In the genomic region with DNA sequence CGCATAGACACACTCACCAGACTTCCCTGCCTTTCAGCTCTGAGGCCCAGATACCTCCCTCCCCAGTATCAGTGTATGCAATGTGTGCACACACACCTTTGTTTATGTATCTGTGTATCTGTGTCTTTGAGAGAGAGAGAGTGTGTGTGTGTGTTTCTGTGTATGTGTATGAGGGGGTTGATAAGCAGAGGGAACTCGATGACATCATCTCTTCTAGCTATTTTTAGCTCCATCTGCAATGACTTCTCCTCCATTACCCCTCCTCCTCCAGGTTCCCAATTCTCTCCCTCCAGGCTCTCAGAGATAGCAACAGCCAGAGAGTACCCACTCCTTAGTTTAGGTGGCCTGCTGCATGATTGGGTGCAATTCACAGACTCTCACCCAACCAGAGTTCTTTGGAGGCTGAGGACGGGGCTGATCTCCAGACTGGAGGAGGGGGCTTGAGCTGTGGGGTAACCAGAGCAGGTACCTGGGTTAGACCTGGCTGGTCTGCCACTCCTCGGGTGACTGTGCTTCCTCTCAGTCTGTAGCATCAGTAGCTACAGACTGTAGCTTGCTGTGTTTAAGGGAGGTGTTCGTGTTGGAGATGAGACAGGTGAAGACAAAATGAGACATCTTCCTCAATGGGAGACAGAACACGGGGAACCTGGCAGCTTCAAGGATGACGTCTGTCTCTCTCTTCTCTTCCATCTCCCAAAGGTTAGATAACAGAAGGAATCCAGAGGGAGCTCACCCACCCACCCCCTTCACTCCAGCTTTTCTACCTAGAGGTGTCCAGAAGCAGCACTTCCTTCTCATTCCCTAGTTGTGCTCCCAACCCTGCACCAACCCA, we compare ENCODE assay signal across 10 mouse cellular contexts. TPM values are rescaled to one million over a fixed set of nuclear protein-coding genes. Genes with fewer than 3 reads are reported as not detected.
DNase-seq lines count a peak whose midpoint lies in the region; ATAC-seq and TF ChIP-seq lines count a peak whose summit lies in the region.
"Had no signal": no experiment of that assay in that cellular context is flagged by ENCODE, and none has a peak within 500 bp of the region (broad histone marks: within the 10 kb centered on the region; RNA-seq: fewer than 3 reads in every experiment).

No protein-coding gene starts in this region.

- TF ChIP-seq EP300 in MEL (IDR thresholded peaks at IDR 0.05; ENCODE audit: low read depth in 1 of 2, low read length in 2 of 2): peak in 1 of 2 experiments; percentile 16; a peak in 1 of 4 replicates

- peaks cover 2 to 22% of the 10 kb centered on the region in 2 experiments; a peak in 2 of 4 replicates for H3K4me1 ChIP-seq in MEL (ENCODE audit: control insufficient read depth in 1 of 2, insufficient read depth in 2 of 2, low read length in 2 of 2)
- peaks cover 30% of the 10 kb centered on the region for H3K4me1 ChIP-seq in embryonic facial prominence, embryonic 15.5 days
- H3K4me1 ChIP-seq in intestine, embryonic 16.5 days (ENCODE audit: control insufficient read depth, insufficient read depth, low read length): peaks cover 31% of the 10 kb centered on the region

- H3K27me3 ChIP-seq in MEL (ENCODE audit: control insufficient read depth in 1 of 2, insufficient read depth in 2 of 2, low read length in 2 of 2): no peaks in the 10 kb centered on the region
- H3K27me3 ChIP-seq in embryonic facial prominence, embryonic 15.5 days: no peaks in the 10 kb centered on the region
- no peaks in the 10 kb centered on the region for H3K27me3 ChIP-seq in intestine, embryonic 16.5 days (replicated peaks; ENCODE audit: control insufficient read depth, insufficient read depth, low read length)

- no peak for DNase-seq in gastrocnemius, adult 2 months
- no peak for DNase-seq in gastrocnemius, postnatal 36 days
- DNase-seq in MEL (ENCODE audit: low read depth, low spot score): peak; percentile 64
- no peak for DNase-seq in gastrocnemius, postnatal 10 days
- DNase-seq in urinary bladder, postnatal 14 days (ENCODE audit: low spot score): no peak

- peak overlapping the region; percentile 64 for H3K4me3 ChIP-seq in gastrocnemius, adult 2 months
- H3K4me3 ChIP-seq in MEL (ENCODE audit: control insufficient read depth in 1 of 2, insufficient read depth in 1 of 2, low read depth in 2 of 2, low read length in 2 of 2): no peak overlapping the region
- H3K4me3 ChIP-seq in embryonic facial prominence, embryonic 15.5 days (replicated peaks): no peak overlapping the region
- peak overlapping the region; percentile 6; the same call in 1 of the 2 replicates for H3K4me3 ChIP-seq in intestine, embryonic 16.5 days (ENCODE audit: low read length)

- TF ChIP-seq CTCF in gastrocnemius, adult 2 months (IDR thresholded peaks at IDR 0.05): no peak
- TF ChIP-seq CTCF in MEL (IDR thresholded peaks at IDR 0.05 in 2 of 3, conservative IDR thresholded peaks at IDR 0.05 in 1 of 3; ENCODE audit: control insufficient read depth in 1 of 3, insufficient read depth in 1 of 3, low read depth in 2 of 3, low read length in 3 of 3, poor library complexity in 1 of 3, severe bottlenecking in 1 of 3): no peak

- H3K27ac ChIP-seq in gastrocnemius, adult 2 months: peak overlapping the region; percentile 87
- H3K27ac ChIP-seq in MEL (ENCODE audit: control insufficient read depth, low read depth, low read length): no peak overlapping the region
- H3K27ac ChIP-seq in embryonic facial prominence, embryonic 15.5 days (replicated peaks): peak overlapping the region; percentile 79
- peak overlapping the region; percentile 80 for H3K27ac ChIP-seq in intestine, embryonic 16.5 days (ENCODE audit: low read length)

- H3K79me2 ChIP-seq in MEL (ENCODE audit: control insufficient read depth, insufficient read depth, low read length, poor library complexity): no peaks in the 10 kb centered on the region

- H3K9ac ChIP-seq in MEL (ENCODE audit: control insufficient read depth, low read depth, low read length, poor library complexity, severe bottlenecking): no peak overlapping the region
- no peak overlapping the region for H3K9ac ChIP-seq in embryonic facial prominence, embryonic 15.5 days
- H3K9ac ChIP-seq in intestine, embryonic 16.5 days (ENCODE audit: low read depth, low read length): peak overlapping the region; percentile 59

- H3K4me2 ChIP-seq in embryonic facial prominence, embryonic 15.5 days (replicated peaks): peak overlapping the region; percentile 46
- peak overlapping the region; percentile 49 for H3K4me2 ChIP-seq in intestine, embryonic 16.5 days (ENCODE audit: low read depth, low read length)

- no peak for TF ChIP-seq RAD21 in MEL (IDR thresholded peaks at IDR 0.05; ENCODE audit: low read depth, low read length)

- no peak for TF ChIP-seq POLR2A in MEL (IDR thresholded peaks at IDR 0.05; ENCODE audit: control insufficient read depth in 1 of 2, insufficient read depth in 1 of 2, low read depth in 1 of 2, low read length in 2 of 2, poor library complexity in 1 of 2)

- intact Hi-C loops in gastrocnemius, adult 2 months (cut with DNase I): no loop called here
- intact Hi-C loops in gastrocnemius, postnatal 36 days (cut with DNase I): loop anchor here (5.0 kb wide), 1 partner anchor 41 kb away; no protein-coding TSS in a partner anchor

- H3K36me3 ChIP-seq in MEL (ENCODE audit: control insufficient read depth in 1 of 2, insufficient read depth in 2 of 2, low read length in 2 of 2): peaks cover 0 to 12% of the 10 kb centered on the region in 2 experiments; a peak in 2 of 4 replicates
- no peaks in the 10 kb centered on the region for H3K36me3 ChIP-seq in embryonic facial prominence, embryonic 15.5 days
- H3K36me3 ChIP-seq in intestine, embryonic 16.5 days (ENCODE audit: control insufficient read depth, insufficient read depth, low read length): no peaks in the 10 kb centered on the region

- no peak; the same call in 1 of the 2 replicates for ATAC-seq in embryonic facial prominence, embryonic 15.5 days (ENCODE audit: insufficient number of reproducible peaks, low FRiP score, low TSS enrichment, low read depth)
- ATAC-seq in intestine, embryonic 16.5 days: peak; percentile 20
- peak; percentile 63 for ATAC-seq in megakaryocyte progenitor cell, adult 5-6 weeks (replicated peaks; ENCODE audit: poor library complexity)

- WGBS in embryonic facial prominence, embryonic 15.5 days: 53% methylated on average over 7 of the region's 7 CpGs
- 46% methylated on average over 7 of the region's 7 CpGs for WGBS in intestine, embryonic 16.5 days

- H3K9me3 ChIP-seq in MEL (replicated peaks; ENCODE audit: insufficient read depth, low read length): no peaks in the 10 kb centered on the region
- H3K9me3 ChIP-seq in embryonic facial prominence, embryonic 15.5 days (replicated peaks): no peaks in the 10 kb centered on the region
- H3K9me3 ChIP-seq in intestine, embryonic 16.5 days (ENCODE audit: control insufficient read depth, low read length): no peaks in the 10 kb centered on the region

RNA-seq across cellular contexts. Expression of a gene that starts 2.7 kb away (rescaled TPM):
- total RNA-seq in gastrocnemius, adult 2 months (2021): under 1 TPM in 1 of 2 experiments, not detected in 1; 0.47 TPM
- under 1 TPM in 1 of 2 experiments, not detected in 1; 0.59 TPM for total RNA-seq in gastrocnemius, postnatal 36 days (2021)
- total RNA-seq in MEL (2012; rRNA removed): not detected in 2 replicates
- polyA plus RNA-seq in MEL (2012; ENCODE audit: insufficient read depth in 1 of 2, insufficient read length in 2 of 2, low read depth in 1 of 2, low replicate concordance in 2 of 2, missing spikeins in 1 of 2): not detected
- not detected in 2 replicates for polyA plus RNA-seq in embryonic facial prominence, embryonic 15.5 days (2015; fragmentation: Nextera tagmentation; extraction: Ambion mirVana)
- not detected in 2 replicates for polyA plus RNA-seq in intestine, embryonic 16.5 days (2015; fragmentation: Nextera tagmentation; extraction: Ambion mirVana)
- 0.12 TPM in 1 of 2 replicates, not detected in the other for total RNA-seq in megakaryocyte progenitor cell, adult 5-6 weeks (2015)
- not detected in 2 replicates for total RNA-seq in megakaryocyte progenitor cell, adult 5-6 weeks (2017)
- not detected for total RNA-seq in gastrocnemius, postnatal 10 days (2021)
- total RNA-seq: heart, postnatal 36 days had no signal
- polyA plus RNA-seq: C2C12 had no signal

RNA-seq across cellular contexts. Expression of a gene that starts 2.8 kb away (rescaled TPM):
- not detected for total RNA-seq in gastrocnemius, adult 2 months (2021)
- not detected for total RNA-seq in gastrocnemius, postnatal 36 days (2021)
- total RNA-seq in MEL (2012; rRNA removed): not detected in 2 replicates
- not detected for polyA plus RNA-seq in MEL (2012; ENCODE audit: insufficient read depth in 1 of 2, insufficient read length in 2 of 2, low read depth in 1 of 2, low replicate concordance in 2 of 2, missing spikeins in 1 of 2)
- not detected in 2 replicates for polyA plus RNA-seq in embryonic facial prominence, embryonic 15.5 days (2015; fragmentation: Nextera tagmentation; extraction: Ambion mirVana)
- not detected in 2 replicates for polyA plus RNA-seq in intestine, embryonic 16.5 days (2015; fragmentation: Nextera tagmentation; extraction: Ambion mirVana)
- total RNA-seq in megakaryocyte progenitor cell, adult 5-6 weeks (2015): not detected in 2 replicates
- not detected in 2 replicates for total RNA-seq in megakaryocyte progenitor cell, adult 5-6 weeks (2017)
- not detected for total RNA-seq in gastrocnemius, postnatal 10 days (2021)
- total RNA-seq: heart, postnatal 36 days had no signal
- polyA plus RNA-seq: C2C12 had no signal

RNA-seq across cellular contexts. Expression of a gene that starts 8.5 kb away (rescaled TPM):
- under 1 TPM in 1 of 2 experiments, not detected in 1; 0.17 TPM for total RNA-seq in gastrocnemius, adult 2 months (2021)
- not detected for total RNA-seq in gastrocnemius, postnatal 36 days (2021)
- 0.08 TPM in 1 of 2 replicates, not detected in the other for total RNA-seq in MEL (2012; rRNA removed)
- under 1 TPM in 1 of 2 experiments, not detected in 1; 0.03 TPM for polyA plus RNA-seq in MEL (2012; ENCODE audit: insufficient read depth in 1 of 2, insufficient read length in 2 of 2, low read depth in 1 of 2, low replicate concordance in 2 of 2, missing spikeins in 1 of 2)
- 5.9 and 9.7 TPM in 2 replicates for polyA plus RNA-seq in embryonic facial prominence, embryonic 15.5 days (2015; fragmentation: Nextera tagmentation; extraction: Ambion mirVana)
- 48.9 and 52.5 TPM in 2 replicates for polyA plus RNA-seq in intestine, embryonic 16.5 days (2015; fragmentation: Nextera tagmentation; extraction: Ambion mirVana)
- not detected in 2 replicates for total RNA-seq in megakaryocyte progenitor cell, adult 5-6 weeks (2015)
- 0.07 TPM in 1 of 2 replicates, not detected in the other for total RNA-seq in megakaryocyte progenitor cell, adult 5-6 weeks (2017)
- not detected for total RNA-seq in gastrocnemius, postnatal 10 days (2021)
- total RNA-seq: heart, postnatal 36 days had no signal

RNA-seq across cellular contexts. Expression of a gene that starts 24.8 kb away (rescaled TPM):
- 1 to 10 TPM; 4.9 to 6.9 TPM for total RNA-seq in gastrocnemius, adult 2 months (2021)
- total RNA-seq in gastrocnemius, postnatal 36 days (2021): 1 to 10 TPM; 6.3 to 7.8 TPM
- total RNA-seq in MEL (2012; rRNA removed): 0.85 and 1.2 TPM in 2 replicates
- polyA plus RNA-seq in MEL (2012; ENCODE audit: insufficient read depth in 1 of 2, insufficient read length in 2 of 2, low read depth in 1 of 2, low replicate concordance in 2 of 2, missing spikeins in 1 of 2): 1 to 10 TPM in 1 of 2 experiments, not detected in 1; 1.2 TPM
- 3.2 and 3.4 TPM in 2 replicates for polyA plus RNA-seq in embryonic facial prominence, embryonic 15.5 days (2015; fragmentation: Nextera tagmentation; extraction: Ambion mirVana)
- 1.1 and 1.4 TPM in 2 replicates for polyA plus RNA-seq in intestine, embryonic 16.5 days (2015; fragmentation: Nextera tagmentation; extraction: Ambion mirVana)
- total RNA-seq in megakaryocyte progenitor cell, adult 5-6 weeks (2015): not detected in 2 replicates
- total RNA-seq in megakaryocyte progenitor cell, adult 5-6 weeks (2017): 0.10 TPM in 1 of 2 replicates, not detected in the other
- 10 to 100 TPM in 1 of 2 experiments, 1 to 10 TPM in 1; 9.6 to 14.5 TPM for total RNA-seq in gastrocnemius, postnatal 10 days (2021)

RNA-seq across cellular contexts. Expression of a gene that starts 45.5 kb away (rescaled TPM):
- 1 to 10 TPM; 5.6 to 7.3 TPM for total RNA-seq in gastrocnemius, adult 2 months (2021)
- 1 to 10 TPM; 4.3 to 5.4 TPM for total RNA-seq in gastrocnemius, postnatal 36 days (2021)
- 1.1 and 2.5 TPM in 2 replicates for total RNA-seq in MEL (2012; rRNA removed)
- polyA plus RNA-seq in MEL (2012; ENCODE audit: insufficient read depth in 1 of 2, insufficient read length in 2 of 2, low read depth in 1 of 2, low replicate concordance in 2 of 2, missing spikeins in 1 of 2): 1 to 10 TPM in 1 of 2 experiments, not detected in 1; 2.1 TPM
- 15.6 and 15.9 TPM in 2 replicates for polyA plus RNA-seq in embryonic facial prominence, embryonic 15.5 days (2015; fragmentation: Nextera tagmentation; extraction: Ambion mirVana)
- 4.4 and 4.8 TPM in 2 replicates for polyA plus RNA-seq in intestine, embryonic 16.5 days (2015; fragmentation: Nextera tagmentation; extraction: Ambion mirVana)
- total RNA-seq in megakaryocyte progenitor cell, adult 5-6 weeks (2015): 0.07 TPM in 2 replicates
- 0.29 and 1.1 TPM in 2 replicates for total RNA-seq in megakaryocyte progenitor cell, adult 5-6 weeks (2017)
- total RNA-seq in gastrocnemius, postnatal 10 days (2021): 10 to 100 TPM in 1 of 2 experiments, 1 to 10 TPM in 1; 9.3 to 11.9 TPM

Comparison
In these comparisons a context has a peak if more than half of its experiments do, and no peak if none do; other contexts are left out.
1. H3K4me3 ChIP-seq: peak in gastrocnemius, adult 2 months (single experiment) and intestine, embryonic 16.5 days (single experiment); none in MEL (0 of 2) and embryonic facial prominence, embryonic 15.5 days (single experiment).